Mouse (Mus musculus) effector memory CD4-positive, alpha-beta T cell, adult 7 months (primary cell): ENCODE results near the gene Sdhaf4. TPM values are rescaled to one million over a fixed set of nuclear protein-coding genes. Genes with fewer than 3 reads are reported as not detected.

Source experiments
- polyA plus RNA-seq: library from polyadenylated mRNA; unstranded; fragments of 100-300 nt; shearing (Covaris generic); gene quantifications from one replicate; pipeline ENCODE4 v1.2.1, GENCODE M21; 2017

Sdhaf4 gene
- 29.7 TPM for polyA plus RNA-seq

GRCm38 (mm10) chr1:24005070-24005804 lies at the start of gene Sdhaf4:
Gene Sdhaf4 (minus strand): TSS chr1:24005656.

Other genes with a start within 250 kb of the Sdhaf4 start
- gene B3gat2, start 243.9 kb downstream of the Sdhaf4 start, polyA plus RNA-seq, result 2.6 TPM
- gene Smap1, start 83.3 kb downstream of the Sdhaf4 start, polyA plus RNA-seq, result 107 TPM
- 5.1 TPM for gene Fam135a, start 94.7 kb upstream of the Sdhaf4 start, polyA plus RNA-seq
- not detected for gene Col9a1, start 172.0 kb upstream of the Sdhaf4 start, polyA plus RNA-seq